Mouse (Mus musculus): Measurements from ENCODE around the gene Hdac8. TPM values are rescaled to one million over a fixed set of nuclear protein-coding genes. Genes with fewer than 3 reads are reported as not detected.

The Hdac8 gene
- total RNA-seq, 2 experiments from 2014 or later, result 10.7 to 10.8 TPM

DNA sequence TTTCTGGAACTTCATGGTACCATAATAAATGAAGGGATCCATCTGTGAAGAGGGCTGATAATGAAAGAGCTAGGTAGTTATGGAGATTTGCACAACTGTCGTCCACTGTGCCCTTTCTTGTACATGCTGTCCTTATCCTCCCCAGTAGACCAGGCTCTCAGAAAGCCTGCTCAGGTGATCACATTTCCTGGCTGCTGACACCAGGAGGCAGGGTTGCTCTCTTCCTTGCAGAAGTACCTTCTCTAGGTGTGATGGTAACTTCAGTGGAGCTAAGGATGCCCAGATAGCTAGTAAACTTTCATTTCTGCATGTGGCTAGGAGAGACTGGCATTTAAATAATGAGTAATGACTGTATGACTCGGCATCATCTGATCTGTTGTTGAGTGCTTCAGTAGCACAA is 260.8 kb downstream of the Hdac8 start:
- DNase-seq, result no peak
- intact Hi-C loops (cut with DNase I), result no loop called here

Small RNAs within 50 kb of the gene (microRNA-seq; reads per million reads assigned to microRNA genes)
- not detected for gene Gm26318

Other genes starting within 250 kb of the Hdac8 start
- gene Phka1, start 138.9 kb upstream of the Hdac8 start, total RNA-seq (2021), result 10 to 100 TPM in 1 of 2 experiments, 1 to 10 TPM in 1; 9.3 to 10.0 TPM
- not detected for gene Gm3880, start 181.6 kb upstream of the Hdac8 start, total RNA-seq (2021)
- not detected for gene Gm9112, start 202.3 kb upstream of the Hdac8 start, total RNA-seq (2021)
- not detected for gene Dmrtc1b, start 202.5 kb upstream of the Hdac8 start, total RNA-seq (2021)

Data from left cerebral cortex, postnatal 4 days (tissue).